Mouse (Mus musculus): Measurements from ENCODE around the gene Gm43191.

Gm43191 gene

DNA sequence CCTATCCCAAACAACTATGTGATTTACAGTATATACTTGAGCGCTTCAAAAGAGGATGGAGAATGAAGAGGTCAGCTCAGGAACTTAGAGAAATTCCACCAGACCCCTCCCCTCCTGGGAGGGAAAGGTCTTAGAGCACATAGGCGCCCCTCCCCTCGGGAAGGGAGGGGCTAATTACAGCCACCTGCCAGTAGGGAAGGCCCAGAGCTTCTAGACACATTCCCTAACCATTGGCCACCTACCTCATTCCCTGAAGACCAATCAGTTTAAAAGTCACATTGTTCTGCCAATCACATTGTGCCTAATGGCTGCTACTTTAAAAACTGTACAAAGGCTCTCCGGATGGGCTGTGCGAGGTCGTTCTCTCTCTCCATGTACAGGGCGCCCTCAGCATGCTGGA lies 58.4 kb downstream of the Gm43191 start:
- DNase-seq (ENCODE audit: low spot score) = no peak

- DNase-seq (ENCODE audit: low spot score) = no peak
Measured at GRCm38 (mm10) chr3:116620636-116621370, 60.3 kb downstream of the Gm43191 start.

DNA sequence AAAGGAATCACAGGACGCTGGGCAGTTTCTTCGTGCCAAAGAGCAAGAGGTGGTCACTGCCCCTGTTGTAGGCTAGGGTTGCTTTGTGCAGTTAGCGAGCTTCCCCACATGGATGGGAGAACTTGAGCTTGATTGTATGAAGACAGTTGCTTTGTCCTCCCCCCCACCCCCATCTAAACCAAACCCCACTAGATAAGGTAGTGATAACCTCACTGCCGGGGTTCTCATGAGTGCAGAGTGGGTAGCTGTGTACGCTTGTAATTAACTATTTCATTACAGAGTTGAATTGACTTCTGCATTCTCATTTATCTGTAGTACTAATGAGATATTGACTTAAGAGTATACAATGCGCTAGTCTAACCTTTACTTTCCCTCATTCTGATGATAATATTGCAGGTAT lies 62.2 kb downstream of the Gm43191 start:
- no peak for DNase-seq (ENCODE audit: low spot score)

DNA sequence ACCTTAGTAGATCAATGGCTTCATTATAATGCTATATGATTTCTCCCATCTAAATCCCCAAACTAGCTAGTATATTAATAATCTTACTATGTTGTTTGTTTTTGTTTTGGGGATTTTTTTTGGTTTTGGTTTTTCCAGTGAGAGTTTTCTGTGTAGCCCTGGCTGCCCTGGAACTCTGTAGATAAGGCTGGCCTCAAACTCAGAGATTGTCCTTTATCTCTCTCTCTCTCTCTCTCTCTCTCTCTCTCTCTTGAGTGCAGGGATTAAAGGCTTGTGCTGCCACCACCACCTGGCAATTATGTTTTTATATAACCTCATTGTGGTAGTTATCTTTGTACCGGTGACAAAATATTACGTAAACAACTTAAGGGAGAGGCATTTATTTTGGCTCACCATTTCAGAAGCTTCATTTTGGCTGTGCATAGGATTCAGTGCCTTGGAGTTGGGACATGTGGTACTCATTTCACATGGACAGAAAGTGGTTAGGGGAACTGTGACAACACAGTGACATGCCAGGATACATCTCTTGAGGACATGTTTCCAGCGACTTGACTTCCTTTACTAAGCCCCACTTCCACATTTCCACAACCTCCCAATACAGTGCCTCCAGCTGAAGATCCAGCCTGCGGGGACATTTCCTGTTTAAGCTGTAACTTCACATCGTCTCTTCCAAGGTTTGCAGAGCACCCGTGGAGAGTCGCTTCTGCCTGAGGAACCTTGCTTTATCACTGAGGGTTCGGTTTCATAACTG lies 65.6 kb downstream of the Gm43191 start:
- DNase-seq (ENCODE audit: low spot score) = no peak

GRCm38 (mm10) chr3:116614295-116614892 lies 66.7 kb downstream of the Gm43191 start, which contains the start of gene Trmt13:
Trmt13 (minus strand) TSS chr3:116614587.
- peak; percentile 31 for DNase-seq (ENCODE audit: low spot score)

GRCm38 (mm10) chr3:116604570-116604969 lies 76.5 kb downstream of the Gm43191 start:
- DNase-seq (ENCODE audit: low spot score) = no peak

- DNase-seq (ENCODE audit: low spot score) = no peak
Measured at GRCm38 (mm10) chr3:116601781-116602180, 79.3 kb downstream of the Gm43191 start.

GRCm38 (mm10) chr3:116601005-116601404 lies 80.1 kb downstream of the Gm43191 start:
- DNase-seq (ENCODE audit: low spot score) = no peak

GRCm38 (mm10) chr3:116599705-116600104 lies 81.4 kb downstream of the Gm43191 start:
- no peak for DNase-seq (ENCODE audit: low spot score)

- DNase-seq (ENCODE audit: low spot score) = no peak
Measured at GRCm38 (mm10) chr3:116595603-116595991, 85.5 kb downstream of the Gm43191 start.

DNA sequence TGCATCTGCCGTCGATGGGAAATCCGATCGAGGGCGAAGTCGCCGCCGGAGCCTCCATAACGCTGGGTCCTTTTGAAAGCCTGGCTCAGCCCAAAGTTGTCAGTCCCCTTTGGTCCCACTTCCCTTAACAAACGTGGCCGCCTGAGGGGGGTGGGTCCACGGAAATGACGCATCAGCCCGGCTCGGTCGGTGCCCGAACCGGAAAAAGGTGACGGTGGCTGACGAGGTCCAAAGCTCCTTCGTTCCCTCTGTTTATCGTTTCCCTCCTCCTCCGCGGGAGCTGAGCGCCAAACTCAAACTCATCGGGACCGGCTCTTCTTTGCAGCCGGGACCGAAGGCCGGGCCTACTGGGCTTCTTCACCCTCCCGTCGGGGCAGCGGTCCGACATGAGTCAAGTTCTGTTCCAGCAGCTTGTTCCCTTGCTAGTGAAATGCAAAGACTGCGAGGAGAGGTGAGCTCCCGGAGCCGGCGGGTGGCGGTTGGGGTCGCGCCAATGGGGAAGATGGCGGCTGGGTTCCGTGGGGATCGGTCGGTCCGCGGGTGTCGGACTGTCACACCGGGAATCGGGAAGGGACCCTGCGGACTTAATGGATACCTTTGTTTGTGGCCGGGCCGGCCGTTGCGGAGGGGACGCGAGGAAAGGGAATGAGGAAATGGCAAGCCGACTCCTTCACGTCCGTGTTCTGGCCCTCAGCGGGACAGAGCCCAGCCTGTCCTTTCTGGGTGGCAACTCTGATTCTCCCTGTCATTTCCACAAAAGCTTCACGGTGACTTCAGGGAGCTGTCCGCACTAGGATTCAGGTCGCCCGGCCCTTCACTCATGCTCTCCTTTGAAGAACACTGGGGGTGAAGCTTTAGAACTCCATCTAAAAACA lies 86.1 kb downstream of the Gm43191 start, which contains the start of gene Sass6:
Gene Sass6, plus strand, starts transcription at position 255 of the 875 bp plus-strand sequence.
- peak; percentile 93 for DNase-seq (ENCODE audit: low spot score)

DNA sequence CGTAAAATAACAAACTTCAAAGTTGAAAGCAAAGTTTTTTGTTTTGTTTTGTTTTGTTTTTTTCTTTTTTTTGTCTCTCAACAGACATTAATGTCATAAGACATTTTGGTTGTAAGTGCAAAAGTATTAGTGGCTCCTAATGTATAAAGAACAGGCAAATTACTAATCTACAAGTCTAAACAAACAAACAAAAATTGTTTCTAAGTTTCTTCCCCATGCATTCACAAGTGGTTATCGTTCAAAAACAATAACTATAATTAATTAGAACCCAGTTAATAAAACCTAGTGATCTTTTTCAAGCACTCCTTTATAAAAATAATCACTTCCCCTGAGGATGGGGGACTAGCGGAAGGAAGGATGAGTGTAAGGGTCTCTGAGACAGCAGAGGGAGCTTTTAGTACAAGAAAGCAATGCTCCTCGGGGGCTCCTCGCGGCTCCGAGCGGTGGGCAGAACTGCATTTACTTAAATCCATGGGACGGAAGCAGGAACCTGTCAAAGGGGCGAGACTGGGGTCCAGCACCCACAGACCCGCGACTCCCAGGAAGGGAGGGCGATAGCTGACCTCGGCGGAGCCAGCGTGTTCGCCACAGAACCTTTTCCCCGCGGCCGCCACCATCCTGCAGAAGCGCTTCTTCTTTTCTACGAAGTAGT lies 86.9 kb downstream of the Gm43191 start:
- DNase-seq (ENCODE audit: low spot score) = no peak

Data from layer of hippocampus, adult 9-10 months (tissue).